Mouse (Mus musculus) hindbrain, embryonic 10.5 days (tissue): ENCODE results near the gene Eif4g3. TPM values are rescaled to one million over a fixed set of nuclear protein-coding genes. Genes with fewer than 3 reads are reported as not detected.

Source experiments
- DNase-seq: peaks from one replicate; pipeline ENCODE4 v3.0.0-alpha.2; 2017; ENCODE audit warnings: low spot score
- H3K27ac ChIP-seq: fragments of 300-500 bp; sonication (generic); 2 replicates; pipeline ENCODE4 v1.5.1; 2016; ENCODE audit warnings: mild to moderate bottlenecking, moderate library complexity
- H3K27me3 ChIP-seq: fragments of 300-500 bp; sonication (generic); 2 replicates; pipeline ENCODE4 v1.6.1; 2016; ENCODE audit warnings: mild to moderate bottlenecking; ENCODE audit not compliant: poor library complexity, insufficient read depth, severe bottlenecking
- H3K36me3 ChIP-seq: fragments of 300-500 bp; sonication (generic); 2 replicates; pipeline ENCODE4 v1.6.1; 2016; ENCODE audit warnings: mild to moderate bottlenecking, moderate library complexity
- H3K4me1 ChIP-seq: fragments of 300-500 bp; sonication (generic); replicated peaks from 2 replicates; pipeline ENCODE4 v1.6.1; 2016; ENCODE audit warnings: mild to moderate bottlenecking
- H3K4me3 ChIP-seq: fragments of 300-500 bp; sonication (generic); 2 replicates; pipeline ENCODE4 v1.5.1; 2016; ENCODE audit warnings: mild to moderate bottlenecking, moderate library complexity
- H3K9me3 ChIP-seq: fragments of 300-500 bp; sonication (generic); 2 replicates; pipeline ENCODE4 v1.6.1; 2016; ENCODE audit warnings: mild to moderate bottlenecking, moderate library complexity
- WGBS: fragments of 180-500 bp; shearing (Covaris S2); methylation state at CpG from one replicate; pipeline ENCODE4 v1.1.7; 2016; 5-methylcytosine and 5-hydroxymethylcytosine counted together
- polyA plus RNA-seq: library from polyadenylated mRNA; unstranded; fragments of >200 nt; fragmentation: Nextera tagmentation; extraction: Ambion mirVana; gene quantifications from 2 replicates; pipeline ENCODE4 v1.2.1, GENCODE M21; 2016

The Eif4g3 gene
- polyA plus RNA-seq, 1 experiment from 2014 or later: 42.4 TPM

- WGBS: under 1% methylated on average over 14 of the region's 14 CpGs
Measured at GRCm38 (mm10) chr4:138251819-138252218, 259.0 kb downstream of the Eif4g3 start.

GRCm38 (mm10) chr4:138252231-138252630, 259.4 kb downstream of the Eif4g3 start:
- Histone ChIP-seq H3K36me3 (peaks cover 9% of the 10 kb centered on the region), H3K4me1 (peaks cover 39% of the 10 kb centered on the region), H3K9me3 (no peaks in the 10 kb centered on the region), H3K4me3 (peak overlapping the region; percentile 72), H3K27ac (peak overlapping the region; percentile 73), H3K27me3 (peaks cover 100% of the 10 kb centered on the region)
- 11% methylated on average over 5 of the region's 5 CpGs for WGBS
- DNase-seq: no peak

More at GRCm38 (mm10) chr4:138251819-138252218, 259.0 kb downstream of the Eif4g3 start:
- H3K4me1 ChIP-seq: peaks cover 39% of the 10 kb centered on the region
- peak overlapping the region; percentile 72 for H3K4me3 ChIP-seq
- H3K36me3 ChIP-seq: peaks cover 13% of the 10 kb centered on the region
- H3K9me3 ChIP-seq: no peaks in the 10 kb centered on the region
- peak overlapping the region; percentile 73 for H3K27ac ChIP-seq
- DNase-seq: peak; percentile 79
- H3K27me3 ChIP-seq: peaks cover 98% of the 10 kb centered on the region

GRCm38 (mm10) chr4:138257116-138257687, 264.4 kb downstream of the Eif4g3 start:
- Histone ChIP-seq H3K27me3 (peaks cover 91% of the 10 kb centered on the region), H3K9me3 (no peaks in the 10 kb centered on the region), H3K4me3 (no peak overlapping the region), H3K36me3 (peaks cover 7% of the 10 kb centered on the region; the same call in 1 of the 2 replicates), H3K27ac (no peak overlapping the region), H3K4me1 (peaks cover 26% of the 10 kb centered on the region)
- no peak for DNase-seq
- WGBS: 86% methylated on average over 22 of the region's 22 CpGs

Other genes with a start within 250 kb of the Eif4g3 start
- gene Alpl, start 196.6 kb upstream of the Eif4g3 start, polyA plus RNA-seq: 23.4 and 26.1 TPM in 2 replicates
- gene Ece1, start 130.8 kb upstream of the Eif4g3 start, polyA plus RNA-seq: 33.7 and 37.6 TPM in 2 replicates
- gene Hp1bp3, start 223.3 kb downstream of the Eif4g3 start, polyA plus RNA-seq: 146 and 148 TPM in 2 replicates